Mouse (Mus musculus): ENCODE measurements around the gene Fam89a. TPM values are rescaled to one million over a fixed set of nuclear protein-coding genes. Genes with fewer than 3 reads are reported as not detected.

Fam89a gene
- 1.6 and 1.7 TPM in 2 replicates for polyA plus RNA-seq (2012; rRNA removed)

- DNase-seq (ENCODE audit: extremely low spot score in 1 of 2, low spot score in 1 of 2): no peak
Measured at GRCm38 (mm10) chr8:124751709-124752173, at the start of gene Fam89a. TSS of gene Fam89a (minus strand) at chr8:124751832.

- DNase-seq (ENCODE audit: extremely low spot score in 1 of 2, low spot score in 1 of 2): no peak
Measured at GRCm38 (mm10) chr8:124800542-124800941, 48.9 kb upstream of the Fam89a start.

GRCm38 (mm10) chr8:124795781-124796488 is 44.3 kb upstream of the Fam89a start:
- DNase-seq (ENCODE audit: extremely low spot score in 1 of 2, low spot score in 1 of 2): no peak

GRCm38 (mm10) chr8:124794486-124794780 is 42.8 kb upstream of the Fam89a start:
- DNase-seq (ENCODE audit: extremely low spot score in 1 of 2, low spot score in 1 of 2): peak in 1 of 2 experiments; percentile 82

GRCm38 (mm10) chr8:124793661-124794485 is 42.2 kb upstream of the Fam89a start:
- no peak for DNase-seq (ENCODE audit: extremely low spot score in 1 of 2, low spot score in 1 of 2)

GRCm38 (mm10) chr8:124793172-124793651 is 41.6 kb upstream of the Fam89a start:
- peak in 1 of 2 experiments; percentile 69 for DNase-seq (ENCODE audit: extremely low spot score in 1 of 2, low spot score in 1 of 2)

- DNase-seq (ENCODE audit: extremely low spot score in 1 of 2, low spot score in 1 of 2): peak in 1 of 2 experiments; percentile 44
Measured at GRCm38 (mm10) chr8:124792708-124793107, 41.1 kb upstream of the Fam89a start, which contains the start of gene Trim67. TSS of gene Trim67 (plus strand) at chr8:124793092.

GRCm38 (mm10) chr8:124792186-124792585 is 40.6 kb upstream of the Fam89a start:
- peak in 1 of 2 experiments; percentile 63 for DNase-seq (ENCODE audit: extremely low spot score in 1 of 2, low spot score in 1 of 2)

- DNase-seq (ENCODE audit: extremely low spot score in 1 of 2, low spot score in 1 of 2): no peak
Measured at GRCm38 (mm10) chr8:124791751-124792150, 40.1 kb upstream of the Fam89a start.

GRCm38 (mm10) chr8:124790676-124791075 is 39.0 kb upstream of the Fam89a start:
- no peak for DNase-seq (ENCODE audit: extremely low spot score in 1 of 2, low spot score in 1 of 2)

GRCm38 (mm10) chr8:124784613-124785012 is 33.0 kb upstream of the Fam89a start:
- DNase-seq (ENCODE audit: extremely low spot score in 1 of 2, low spot score in 1 of 2): peak; percentile 67 to 81

- no peak for DNase-seq (ENCODE audit: extremely low spot score in 1 of 2, low spot score in 1 of 2)
Measured at GRCm38 (mm10) chr8:124783228-124783627, 31.6 kb upstream of the Fam89a start.

GRCm38 (mm10) chr8:124782431-124782830 is 30.8 kb upstream of the Fam89a start:
- DNase-seq (ENCODE audit: extremely low spot score in 1 of 2, low spot score in 1 of 2): no peak

GRCm38 (mm10) chr8:124780236-124780635 is 28.6 kb upstream of the Fam89a start:
- peak in 1 of 2 experiments; percentile 37 for DNase-seq (ENCODE audit: extremely low spot score in 1 of 2, low spot score in 1 of 2)

GRCm38 (mm10) chr8:124775695-124776094 is 24.1 kb upstream of the Fam89a start:
- peak in 1 of 2 experiments; percentile 86 for DNase-seq (ENCODE audit: extremely low spot score in 1 of 2, low spot score in 1 of 2)

- peak in 1 of 2 experiments; percentile 42 for DNase-seq (ENCODE audit: extremely low spot score in 1 of 2, low spot score in 1 of 2)
Measured at GRCm38 (mm10) chr8:124772389-124772788, 20.8 kb upstream of the Fam89a start.

GRCm38 (mm10) chr8:124763061-124763460 is 11.4 kb upstream of the Fam89a start:
- DNase-seq (ENCODE audit: extremely low spot score in 1 of 2, low spot score in 1 of 2): no peak

- no peak for DNase-seq (ENCODE audit: extremely low spot score in 1 of 2, low spot score in 1 of 2)
Measured at GRCm38 (mm10) chr8:124758544-124758943, 6.9 kb upstream of the Fam89a start.

- no peak for DNase-seq (ENCODE audit: extremely low spot score in 1 of 2, low spot score in 1 of 2)
Measured at GRCm38 (mm10) chr8:124756601-124757000, 5.0 kb upstream of the Fam89a start.

GRCm38 (mm10) chr8:124756153-124756552 is 4.5 kb upstream of the Fam89a start:
- no peak for DNase-seq (ENCODE audit: extremely low spot score in 1 of 2, low spot score in 1 of 2)

- DNase-seq (ENCODE audit: extremely low spot score in 1 of 2, low spot score in 1 of 2): no peak
Measured at GRCm38 (mm10) chr8:124755481-124755880, 3.8 kb upstream of the Fam89a start.

All from frontal cortex, adult 2 months (tissue).